Mouse (Mus musculus): Measurements from ENCODE around the gene Topors.

The Topors gene

DNA sequence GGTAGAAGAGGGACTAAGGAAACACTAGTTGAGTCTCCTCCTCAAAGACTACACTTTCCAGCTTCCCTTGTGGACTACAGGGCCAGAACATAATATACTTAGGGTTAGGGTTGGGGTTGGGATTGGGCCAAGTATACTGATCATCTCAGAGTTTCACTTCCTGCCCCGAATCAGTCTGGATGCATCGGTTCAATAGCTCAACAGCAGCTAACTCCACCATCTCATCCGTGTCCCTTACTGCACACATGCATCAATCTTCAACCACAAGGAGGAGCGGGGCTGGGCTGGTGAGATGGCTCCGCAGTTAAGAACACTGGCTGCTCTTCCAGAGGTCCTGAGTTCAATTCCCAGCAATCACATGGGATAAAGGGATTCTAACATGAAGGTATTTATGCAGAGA, 18.7 kb downstream of the Topors start:
- no peak for DNase-seq (ENCODE audit: low spot score)

DNA sequence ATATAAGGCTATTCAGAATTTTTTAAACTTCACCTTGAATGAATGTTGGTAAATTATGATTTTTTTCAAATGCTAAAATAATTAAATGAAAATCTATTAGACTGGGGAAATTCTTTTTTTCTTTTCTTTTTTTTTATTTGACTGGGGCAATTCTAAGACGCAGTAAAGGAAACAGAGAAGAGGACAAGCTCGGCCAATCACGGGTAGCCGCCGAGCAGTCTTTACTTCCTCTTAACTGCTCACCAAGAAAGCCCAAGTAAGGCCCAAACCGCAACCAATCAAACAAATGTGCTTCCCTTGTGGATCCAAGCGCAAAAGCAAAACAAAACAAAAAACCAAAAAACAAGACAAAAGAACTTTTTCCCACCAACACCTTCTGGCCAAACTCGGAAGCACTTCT, 25.6 kb downstream of the Topors start:
- no peak for DNase-seq (ENCODE audit: low spot score)

DNA sequence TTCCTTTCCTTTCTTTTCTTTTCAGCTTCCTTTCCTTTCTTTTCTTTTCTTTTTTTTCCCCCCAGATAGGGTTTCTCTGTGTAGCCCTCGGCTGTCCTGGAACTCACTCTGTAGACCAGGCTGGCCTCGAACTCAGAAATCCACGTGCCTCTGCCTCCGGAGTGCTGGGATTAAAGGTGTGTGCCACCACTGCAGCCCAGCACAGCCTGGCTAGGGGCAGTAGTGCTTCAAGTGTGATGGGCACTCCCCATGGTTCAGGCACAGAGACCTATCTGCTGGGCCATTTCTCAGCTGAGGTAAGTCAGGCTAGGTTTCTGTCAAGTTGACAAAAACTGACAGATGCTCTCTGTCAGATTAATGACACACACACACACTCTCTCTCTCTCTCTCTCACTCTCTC, 26.6 kb downstream of the Topors start:
- DNase-seq (ENCODE audit: low spot score): no peak

DNA sequence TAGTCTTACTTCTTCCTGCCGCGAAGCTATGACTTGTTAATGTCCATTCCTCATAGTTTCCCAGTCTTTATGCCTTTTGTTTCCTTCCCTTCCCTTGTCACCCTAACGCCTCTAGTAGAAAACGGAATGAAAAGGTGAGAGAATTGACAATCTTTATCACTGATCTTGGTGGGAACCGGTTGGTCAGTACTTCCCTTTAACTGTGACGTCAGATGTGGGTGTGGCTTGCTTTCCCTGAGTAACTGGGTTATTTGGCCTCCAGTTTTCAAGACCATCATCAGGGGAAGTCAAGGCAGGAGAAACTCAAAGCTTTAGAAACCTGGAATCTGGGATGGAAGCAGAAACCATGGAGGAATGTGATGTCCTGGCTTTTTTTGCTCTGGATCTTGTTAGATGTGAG, 27.7 kb downstream of the Topors start:
- DNase-seq (ENCODE audit: low spot score): peak; percentile 15

DNA sequence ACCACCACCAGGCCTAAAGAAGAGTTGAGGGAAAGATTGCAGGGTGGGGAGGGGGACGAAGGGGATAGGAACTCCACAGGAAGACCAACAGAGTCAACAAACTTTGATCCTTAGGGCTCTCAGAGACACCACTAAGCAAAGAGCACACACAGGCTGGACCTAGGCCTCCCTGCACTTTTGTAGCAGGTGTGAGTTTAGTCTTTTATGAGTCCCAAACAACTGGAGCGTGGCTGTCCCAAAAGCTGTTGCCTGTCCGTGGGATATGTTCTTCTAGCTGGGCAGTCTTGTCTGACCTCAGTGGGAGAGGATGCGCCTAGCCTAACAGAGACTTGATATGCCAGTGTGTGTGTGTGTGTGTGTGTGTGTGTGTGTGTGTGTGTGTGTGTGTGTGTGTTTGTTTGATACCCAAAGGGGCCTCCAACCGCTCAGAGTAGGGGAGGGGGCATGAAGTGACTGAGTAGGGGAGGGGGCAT, 29.3 kb downstream of the Topors start:
- DNase-seq (ENCODE audit: low spot score): peak; percentile 15

DNA sequence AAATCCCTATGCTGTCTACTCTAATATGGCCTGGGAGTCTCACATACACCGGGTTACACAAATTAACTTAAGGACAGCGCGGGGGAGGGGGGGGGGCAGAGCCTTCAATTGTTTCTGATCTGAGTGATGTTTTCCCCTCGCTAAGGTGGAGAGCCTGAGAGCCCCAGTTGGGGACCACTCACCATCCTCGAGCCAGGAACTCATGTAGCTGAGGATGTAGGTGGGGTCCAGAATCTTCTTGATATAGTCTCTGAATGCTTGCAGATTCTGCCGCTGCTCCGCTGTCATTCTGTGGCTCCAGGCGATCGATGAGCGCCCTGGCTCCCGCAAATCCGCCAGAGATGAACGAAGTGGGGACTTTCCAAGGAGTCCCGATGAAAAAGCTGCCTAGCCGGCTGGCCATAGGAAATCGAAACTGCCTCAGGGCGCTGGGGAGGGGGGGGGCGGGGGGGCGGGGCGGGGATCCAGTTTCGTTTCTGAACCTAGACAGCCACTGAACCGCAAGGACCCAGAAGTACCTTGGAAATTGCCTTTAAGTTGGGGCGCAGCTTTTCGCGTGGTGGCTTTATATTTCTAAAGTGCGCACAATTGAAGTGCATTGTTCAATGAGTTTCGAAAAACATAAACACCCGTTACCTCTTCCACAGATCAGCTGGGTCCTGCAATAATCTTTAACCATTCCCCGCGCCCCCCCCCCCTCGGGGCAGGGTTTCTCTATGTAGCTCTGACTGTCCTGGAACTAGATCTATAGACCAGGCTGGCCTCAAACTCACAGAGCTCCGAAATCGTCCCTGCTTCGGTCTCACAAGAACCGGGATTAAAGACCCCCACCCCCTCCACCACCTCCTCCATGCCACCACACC, 30.0 kb downstream of the Topors start, which contains the start of gene Ddx58:
Gene Ddx58 (minus strand): TSS at position 420 of the 863 bp plus-strand sequence.
- DNase-seq (ENCODE audit: low spot score): peak; percentile 52

DNA sequence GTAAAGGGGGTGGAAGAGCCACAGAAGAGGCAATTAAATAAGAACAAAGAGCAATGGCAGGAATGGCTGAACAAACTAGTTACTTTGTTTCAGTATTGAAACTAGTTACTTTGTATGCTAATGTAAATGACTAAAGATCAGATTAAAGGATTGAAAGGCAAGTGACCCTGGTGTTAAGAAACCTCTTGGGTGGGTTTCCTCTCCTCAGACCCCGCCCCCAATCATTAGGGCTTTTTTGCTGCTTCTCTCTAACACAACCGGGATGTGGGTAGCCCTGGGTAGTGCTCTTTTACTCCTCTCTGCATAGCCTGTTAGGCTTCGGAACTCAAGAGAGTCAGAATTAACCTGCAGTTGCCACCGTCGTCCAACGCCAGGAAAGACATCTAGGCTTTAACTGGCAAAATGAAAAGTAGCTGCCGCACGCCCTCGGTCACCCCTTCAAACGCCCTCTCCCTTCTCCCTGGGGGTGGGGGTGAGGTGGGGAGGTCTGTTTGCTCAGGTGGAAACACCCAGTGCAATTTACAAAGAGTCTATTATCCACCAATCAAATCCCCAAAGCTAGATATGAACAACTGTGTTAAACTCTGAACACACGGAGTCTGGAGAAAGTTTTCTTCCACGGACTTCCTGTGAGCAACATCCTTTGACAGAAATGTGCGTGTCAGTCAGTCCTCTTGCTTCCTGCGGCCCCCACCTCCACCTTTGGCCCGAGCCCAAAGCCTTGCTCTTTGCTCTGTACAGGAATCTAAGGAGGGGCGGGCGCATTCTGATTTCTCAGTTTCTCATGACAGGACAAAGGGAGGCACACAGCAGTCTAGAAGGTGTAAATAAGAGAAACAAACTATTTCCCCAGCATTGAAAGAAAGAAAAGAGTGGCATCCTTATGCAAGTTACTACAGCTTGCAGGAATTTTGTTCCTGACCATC, 30.9 kb downstream of the Topors start:
- DNase-seq (ENCODE audit: low spot score): peak; percentile 38

DNA sequence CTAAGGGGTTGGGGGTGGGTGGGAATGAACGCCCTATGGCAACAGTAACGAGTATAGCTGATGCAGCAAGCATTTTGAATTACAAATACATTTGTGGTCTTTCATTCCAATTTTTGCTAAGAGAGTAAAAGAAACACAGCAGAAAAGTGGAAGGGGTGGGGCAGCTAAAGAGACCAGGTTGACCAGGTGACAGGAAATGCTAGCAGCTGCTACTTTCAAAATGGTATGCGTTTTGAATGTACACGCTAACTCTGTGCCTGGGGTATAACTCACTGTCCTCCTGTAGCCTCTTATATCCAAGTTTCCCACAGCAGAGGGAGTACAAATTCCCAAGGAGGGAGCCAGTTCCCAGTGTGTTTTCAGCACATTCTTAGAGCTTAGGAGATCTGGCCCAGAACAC, 32.8 kb downstream of the Topors start:
- DNase-seq (ENCODE audit: low spot score): no peak

DNA sequence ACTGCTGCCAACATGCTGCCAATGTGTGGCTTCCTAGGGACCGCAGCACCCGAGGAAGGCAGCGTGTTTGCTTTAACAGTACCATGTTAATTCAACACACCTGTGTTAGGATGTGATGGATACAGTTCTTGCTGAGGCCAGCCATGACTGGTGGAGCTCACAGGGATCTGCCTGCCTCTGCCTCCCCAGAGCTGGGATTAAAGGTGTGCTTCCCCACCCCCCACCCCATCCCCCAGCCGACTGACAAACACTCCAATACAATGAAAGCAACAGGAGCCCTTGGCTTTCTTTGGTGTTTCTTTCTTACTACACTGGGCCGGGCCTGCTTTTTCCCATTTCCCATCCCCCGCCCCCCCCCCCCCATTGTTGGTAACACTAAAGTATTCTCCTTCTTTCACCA, 35.4 kb downstream of the Topors start:
- DNase-seq (ENCODE audit: low spot score): no peak

DNA sequence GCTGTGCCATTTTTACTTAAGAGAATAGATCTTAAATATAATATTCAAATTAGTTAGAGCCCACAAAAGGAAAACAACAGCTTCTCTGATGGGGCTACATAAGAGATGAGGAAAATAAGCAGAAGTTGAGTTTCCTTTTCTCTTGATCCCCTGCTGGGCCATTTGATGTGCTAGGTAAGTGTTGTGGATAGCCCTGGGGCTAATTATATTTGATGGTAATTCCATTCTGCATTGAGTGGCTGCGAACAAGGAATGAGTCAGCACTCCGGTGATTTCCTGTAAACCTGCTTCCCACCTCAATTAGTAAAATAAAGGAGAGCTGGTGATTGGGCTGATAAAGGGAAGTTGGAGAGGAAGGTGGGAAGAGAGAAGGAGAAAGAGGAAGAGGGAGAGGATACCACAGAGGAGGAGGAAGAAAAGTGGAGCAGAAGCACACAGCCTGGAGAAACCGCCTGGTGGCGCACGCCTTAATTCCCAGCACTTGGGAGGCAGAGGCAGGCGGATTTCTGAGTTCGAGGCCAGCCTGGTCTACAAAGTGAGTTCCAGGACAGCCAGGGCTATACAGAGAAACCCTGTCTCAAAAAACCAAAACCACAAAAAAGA, 36.5 kb downstream of the Topors start:
- no peak for DNase-seq (ENCODE audit: low spot score)

DNA sequence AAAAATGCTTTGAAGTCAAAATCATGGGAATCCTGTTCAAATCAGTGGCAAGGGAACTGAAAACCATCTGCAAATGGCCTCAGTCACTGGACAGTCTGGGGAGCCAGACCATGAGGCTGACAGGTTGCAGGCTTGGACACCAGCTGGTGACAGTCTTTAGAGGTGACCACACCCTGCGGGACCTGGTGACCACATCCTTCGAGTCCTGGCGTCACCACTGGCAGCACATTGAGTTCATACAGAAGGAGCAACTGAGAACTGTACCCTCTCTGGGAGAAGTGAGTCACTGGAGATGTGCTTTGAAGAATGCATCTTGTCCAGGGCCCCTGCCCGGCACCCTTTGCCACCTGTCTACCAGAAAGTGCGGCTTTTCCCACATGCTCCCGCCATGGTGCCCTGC, 39.9 kb downstream of the Topors start:
- no peak for DNase-seq (ENCODE audit: low spot score)

DNA sequence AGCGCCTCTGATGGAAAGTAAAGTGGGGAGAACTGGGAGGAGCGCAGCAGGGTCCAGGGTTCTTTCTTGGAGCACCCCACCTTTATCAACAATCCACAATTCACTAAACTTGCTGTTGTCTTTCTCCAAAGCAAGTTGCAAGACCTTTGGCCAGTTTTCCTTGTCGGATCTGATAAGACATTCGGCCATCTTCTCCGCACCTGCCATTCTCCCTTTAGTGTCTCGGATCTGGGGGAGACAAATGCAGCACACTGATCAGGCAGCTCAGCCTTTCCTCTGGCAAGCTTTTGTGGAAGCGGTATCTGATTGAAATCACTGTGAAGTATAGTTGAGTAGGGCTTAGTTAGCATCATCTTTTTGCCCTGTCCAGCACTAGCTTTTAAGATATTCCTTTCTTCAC, 41.8 kb downstream of the Topors start:
- DNase-seq (ENCODE audit: low spot score): no peak

DNA sequence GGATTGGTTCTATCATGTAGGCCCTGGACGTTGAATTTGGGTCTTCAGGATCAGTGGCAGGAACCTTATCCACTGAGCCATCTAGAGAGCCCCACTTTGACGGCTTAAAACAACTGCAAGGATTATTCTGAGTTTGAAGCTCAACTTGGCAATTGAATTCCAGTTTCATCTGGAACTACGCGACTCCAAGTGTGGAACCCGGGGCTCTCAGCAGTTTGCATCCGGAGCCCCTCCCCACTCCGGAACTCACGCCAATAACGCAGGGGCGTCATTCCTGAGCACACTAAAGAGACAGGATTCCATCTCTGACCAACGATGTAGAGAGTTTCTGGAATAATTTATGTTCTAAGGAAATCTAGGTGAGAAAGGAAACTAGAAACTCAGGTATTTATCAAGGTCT, 42.5 kb downstream of the Topors start:
- DNase-seq (ENCODE audit: low spot score): no peak

DNA sequence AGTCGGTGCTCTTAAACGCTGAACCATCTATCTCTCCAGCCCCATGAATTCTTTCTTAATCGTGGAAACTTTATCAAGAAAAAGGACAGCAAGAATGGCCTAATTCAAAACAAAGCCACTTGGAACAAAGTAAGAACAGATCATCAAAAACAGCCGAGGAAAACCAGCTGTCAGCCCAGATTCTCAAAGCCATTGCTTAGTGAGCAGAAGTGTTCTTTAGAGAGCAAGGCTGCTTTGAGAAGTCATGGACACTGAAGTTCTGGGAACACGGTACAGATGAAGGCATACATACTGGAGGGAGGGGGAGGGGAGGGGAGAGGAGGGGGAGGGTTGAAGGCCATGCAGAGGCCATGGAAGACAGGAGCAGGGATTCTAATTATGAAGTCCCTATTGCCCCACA, 43.6 kb downstream of the Topors start:
- DNase-seq (ENCODE audit: low spot score): no peak

DNA sequence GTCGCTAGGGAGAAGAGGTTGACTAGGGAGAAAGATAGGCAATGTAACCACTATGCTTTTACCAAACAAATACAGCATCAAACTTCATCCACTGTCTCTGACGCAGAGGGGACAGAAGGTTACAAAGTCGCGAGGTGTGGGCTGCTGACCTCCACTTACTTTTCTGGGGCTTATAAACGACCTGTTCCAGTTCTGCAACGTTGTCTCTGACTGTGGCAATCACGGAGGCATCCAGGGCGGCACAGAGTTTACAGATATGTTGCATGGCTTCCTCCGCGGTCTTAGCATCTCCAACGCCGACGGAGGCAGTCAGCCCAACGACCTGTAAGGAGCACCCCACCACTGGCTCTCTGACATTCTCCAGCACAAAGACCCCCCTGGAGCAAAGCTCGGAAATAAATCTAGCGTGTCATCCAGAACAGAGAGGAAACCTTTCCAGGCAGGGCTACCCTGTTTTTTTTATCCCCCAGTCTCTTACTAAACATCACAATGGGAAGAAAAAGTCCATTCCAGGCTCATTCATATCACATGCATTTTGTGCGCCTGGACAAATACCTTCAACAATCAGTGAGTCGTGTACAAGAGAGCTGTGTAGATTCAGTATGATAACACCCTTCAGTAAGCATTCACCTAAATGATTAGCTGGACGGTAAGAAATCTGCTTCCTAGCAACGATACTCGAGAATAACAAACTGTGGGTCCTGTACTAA, 47.6 kb downstream of the Topors start:
- no peak for DNase-seq (ENCODE audit: low spot score)

DNA sequence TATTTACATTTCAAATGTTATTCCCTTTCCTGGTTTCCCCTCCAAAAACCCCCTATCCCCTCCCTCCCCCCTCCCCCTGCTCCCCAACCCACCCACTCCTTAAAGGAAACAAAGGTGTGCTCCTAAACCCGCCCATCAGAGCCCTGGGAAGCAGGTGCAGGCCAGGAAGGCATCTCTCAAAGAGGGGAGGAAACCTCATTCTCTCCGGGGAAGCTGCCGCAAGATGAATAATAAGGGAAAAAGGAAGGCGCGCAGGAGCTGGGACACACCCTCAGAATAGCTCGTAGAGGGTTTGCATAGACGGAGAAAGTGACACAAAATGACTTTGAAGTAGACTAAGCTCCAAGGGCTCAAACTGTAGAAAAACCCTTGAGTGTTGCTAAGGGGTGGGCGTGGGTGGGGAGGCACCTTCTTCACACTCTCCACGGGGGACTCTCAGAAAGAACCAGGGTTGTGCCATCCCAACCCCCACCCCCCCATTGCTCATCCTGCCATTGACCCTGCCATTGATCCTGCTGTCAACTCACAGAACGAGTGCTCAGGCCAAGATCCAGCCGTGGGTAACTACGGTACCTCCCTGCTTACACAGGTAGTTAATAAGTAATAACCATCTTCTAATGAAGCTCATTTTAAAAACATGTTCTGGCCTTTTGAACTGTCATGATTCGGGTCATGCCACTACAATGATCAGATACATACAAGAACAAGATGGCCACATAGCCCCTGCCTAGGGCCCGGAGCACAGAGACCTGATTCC, 48.5 kb downstream of the Topors start:
- DNase-seq (ENCODE audit: low spot score): no peak

DNA sequence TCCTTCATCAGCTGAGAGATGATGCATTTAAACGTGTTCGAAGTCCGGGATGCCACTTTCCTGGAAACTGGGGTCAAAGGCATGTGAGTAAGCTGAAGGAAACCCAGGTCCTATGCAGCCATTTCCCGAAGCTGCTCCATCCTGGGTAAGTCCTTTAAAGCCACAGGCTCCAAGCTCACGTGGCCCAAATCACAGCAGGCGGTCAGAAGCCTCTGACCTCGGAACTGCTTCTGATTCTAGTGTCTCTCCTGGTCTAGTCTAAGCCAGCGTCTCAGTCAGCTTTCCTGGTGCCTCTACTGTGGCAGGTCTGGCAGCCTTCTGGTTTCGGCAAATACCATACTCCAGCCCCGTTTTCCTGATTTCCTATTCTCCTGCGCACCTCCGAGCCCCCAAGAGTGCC, 49.2 kb downstream of the Topors start:
- peak; percentile 28 for DNase-seq (ENCODE audit: low spot score)

DNA sequence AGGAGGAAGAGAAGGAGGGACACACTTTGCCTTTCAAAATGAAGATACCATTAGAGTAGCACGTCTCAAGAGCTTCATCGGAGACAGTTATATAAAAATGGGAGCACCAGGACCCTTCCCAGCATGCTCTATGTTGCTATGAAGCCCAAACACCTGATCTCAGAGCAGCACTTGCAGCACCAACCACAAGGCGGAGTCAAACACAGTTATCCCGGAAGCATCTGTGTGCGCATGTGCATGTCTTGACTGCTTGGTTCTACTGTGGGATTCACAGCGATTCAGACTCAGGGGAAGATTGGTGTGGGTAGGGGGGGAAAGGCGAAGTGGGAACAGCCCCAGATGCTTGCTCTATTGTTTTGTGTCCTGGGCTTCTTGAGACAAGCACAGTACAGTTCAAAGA, 51.3 kb downstream of the Topors start:
- DNase-seq (ENCODE audit: low spot score): peak; percentile 58

DNA sequence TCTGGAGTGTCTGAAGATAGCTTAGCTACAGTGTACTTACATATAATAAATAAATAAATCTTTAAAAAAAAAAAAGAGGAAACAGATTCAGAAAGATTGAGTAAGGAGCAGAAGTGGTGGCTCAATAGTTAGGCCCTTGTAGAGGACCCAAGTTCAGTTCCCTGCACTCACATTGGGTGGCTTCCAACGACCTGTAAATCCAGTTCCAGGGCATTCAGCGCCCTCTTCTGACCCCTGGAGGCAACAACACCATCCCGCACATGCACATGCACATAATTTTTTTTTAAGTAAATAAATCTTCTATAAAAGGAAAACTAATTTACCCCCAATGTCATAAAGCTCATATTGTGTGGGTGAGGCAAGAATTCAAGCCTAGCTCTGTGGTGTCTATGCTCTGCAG, 51.7 kb downstream of the Topors start:
- no peak for DNase-seq (ENCODE audit: low spot score)

DNA sequence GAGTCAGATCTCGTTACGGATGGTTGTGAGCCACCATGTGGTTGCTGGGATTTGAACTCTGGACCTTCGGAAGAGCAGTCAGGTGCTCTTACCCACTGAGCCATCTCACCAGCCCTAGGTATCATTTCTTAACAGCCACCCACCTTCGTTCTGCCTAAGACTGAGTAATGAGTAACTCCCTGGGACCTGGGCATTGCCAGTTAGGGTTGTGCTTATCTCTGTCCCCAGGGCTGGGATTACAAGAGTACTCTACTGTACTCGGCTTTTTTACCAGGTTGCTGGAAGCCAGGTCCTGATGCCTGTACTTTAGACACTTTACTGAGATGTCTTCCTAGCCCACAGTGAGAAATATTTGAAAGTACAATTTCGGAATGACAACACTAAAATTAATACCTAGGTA, 57.5 kb downstream of the Topors start:
- DNase-seq (ENCODE audit: low spot score): no peak

Data from embryo, embryonic 10.5 days (tissue).